Mouse (Mus musculus): Measurements from ENCODE around the gene Pgghg.

Pgghg gene

GRCm38 (mm10) chr7:140922398-140923069 is 18.7 kb upstream of the Pgghg start:
- peak; percentile 19 to 36 for DNase-seq (ENCODE audit: low spot score in 2 of 2)

GRCm38 (mm10) chr7:140923070-140923775 is 18.0 kb upstream of the Pgghg start:
- DNase-seq (ENCODE audit: low spot score in 2 of 2): no peak

GRCm38 (mm10) chr7:140927181-140927580 is 14.0 kb upstream of the Pgghg start:
- DNase-seq (ENCODE audit: low spot score in 2 of 2): no peak

- DNase-seq (ENCODE audit: low spot score in 2 of 2): no peak
Observed at GRCm38 (mm10) chr7:140938436-140938835, 2.8 kb upstream of the Pgghg start.

GRCm38 (mm10) chr7:140938896-140939295 is 2.3 kb upstream of the Pgghg start:
- DNase-seq (ENCODE audit: low spot score in 2 of 2): no peak

GRCm38 (mm10) chr7:140939669-140940171 is 1.5 kb upstream of the Pgghg start:
- no peak for DNase-seq (ENCODE audit: low spot score in 2 of 2)

- no peak for DNase-seq (ENCODE audit: low spot score in 2 of 2)
Observed at GRCm38 (mm10) chr7:140942341-140942740, 1.1 kb downstream of the Pgghg start.

- no peak for DNase-seq (ENCODE audit: low spot score in 2 of 2)
Observed at GRCm38 (mm10) chr7:140942811-140943210, 1.6 kb downstream of the Pgghg start.

GRCm38 (mm10) chr7:140943356-140943755 is 2.2 kb downstream of the Pgghg start:
- DNase-seq (ENCODE audit: low spot score in 2 of 2): no peak

- DNase-seq (ENCODE audit: low spot score in 2 of 2): no peak
Observed at GRCm38 (mm10) chr7:140944236-140944635, 3.0 kb downstream of the Pgghg start.

GRCm38 (mm10) chr7:140945247-140945646 is 4.1 kb downstream of the Pgghg start:
- DNase-seq (ENCODE audit: low spot score in 2 of 2): no peak

- DNase-seq (ENCODE audit: low spot score in 2 of 2): no peak
Observed at GRCm38 (mm10) chr7:140946311-140946710, 5.1 kb downstream of the Pgghg start.

GRCm38 (mm10) chr7:140946980-140947379 is 5.8 kb downstream of the Pgghg start:
- DNase-seq (ENCODE audit: low spot score in 2 of 2): no peak

- DNase-seq (ENCODE audit: low spot score in 2 of 2): no peak
Observed at GRCm38 (mm10) chr7:140948161-140948560, 7.0 kb downstream of the Pgghg start.

- no peak for DNase-seq (ENCODE audit: low spot score in 2 of 2)
Observed at GRCm38 (mm10) chr7:140949255-140949654, 8.1 kb downstream of the Pgghg start.

GRCm38 (mm10) chr7:140949824-140950530 is 8.8 kb downstream of the Pgghg start, which contains the start of gene Ifitm5:
TSS of gene Ifitm5 (minus strand) at chr7:140950291.
- DNase-seq (ENCODE audit: low spot score in 2 of 2): no peak

GRCm38 (mm10) chr7:140951051-140951450 is 9.9 kb downstream of the Pgghg start:
- DNase-seq (ENCODE audit: low spot score in 2 of 2): no peak

GRCm38 (mm10) chr7:140951765-140952164 is 10.6 kb downstream of the Pgghg start:
- DNase-seq (ENCODE audit: low spot score in 2 of 2): no peak

GRCm38 (mm10) chr7:140952441-140952840 is 11.2 kb downstream of the Pgghg start:
- no peak for DNase-seq (ENCODE audit: low spot score in 2 of 2)

- DNase-seq (ENCODE audit: low spot score in 2 of 2): no peak
Observed at GRCm38 (mm10) chr7:140953133-140953532, 11.9 kb downstream of the Pgghg start.

- no peak for DNase-seq (ENCODE audit: low spot score in 2 of 2)
Observed at GRCm38 (mm10) chr7:140953800-140954732, 12.9 kb downstream of the Pgghg start.

Data from frontal cortex, postnatal 36 days (tissue).